Mouse (Mus musculus): ENCODE results near the gene Rpp40.

Rpp40 gene

GRCm38 (mm10) chr13:35905879-35906481, at the start of gene Rpp40:
Gene Rpp40 (minus strand): TSS chr13:35906359.
- peak; percentile 91 to 95 for DNase-seq

- no peak for DNase-seq
Measured at GRCm38 (mm10) chr13:35949814-35950455, 43.8 kb upstream of the Rpp40 start.

- DNase-seq, result peak; percentile 60 to 77
Measured at GRCm38 (mm10) chr13:35947354-35948000, 41.3 kb upstream of the Rpp40 start.

- DNase-seq, result no peak
Measured at GRCm38 (mm10) chr13:35946659-35947353, 40.6 kb upstream of the Rpp40 start.

GRCm38 (mm10) chr13:35940934-35941333, 34.8 kb upstream of the Rpp40 start:
- DNase-seq, result no peak

- no peak for DNase-seq
Measured at GRCm38 (mm10) chr13:35939871-35940665, 33.9 kb upstream of the Rpp40 start.

- DNase-seq, result no peak
Measured at GRCm38 (mm10) chr13:35937991-35938390, 31.8 kb upstream of the Rpp40 start.

- peak in 1 of 2 experiments; percentile 10 for DNase-seq
Measured at GRCm38 (mm10) chr13:35911476-35911875, 5.3 kb upstream of the Rpp40 start.

GRCm38 (mm10) chr13:35905378-35905777, 781 bp downstream of the Rpp40 start:
- DNase-seq, result peak in 1 of 2 experiments; percentile 37

GRCm38 (mm10) chr13:35892866-35893265, 13.3 kb downstream of the Rpp40 start:
- no peak for DNase-seq

GRCm38 (mm10) chr13:35886121-35886725, 19.9 kb downstream of the Rpp40 start:
- peak; percentile 59 to 67 for DNase-seq

GRCm38 (mm10) chr13:35880555-35881046, 25.6 kb downstream of the Rpp40 start:
- peak; percentile 62 to 76 for DNase-seq

- no peak for DNase-seq
Measured at GRCm38 (mm10) chr13:35879519-35879918, 26.6 kb downstream of the Rpp40 start.

- DNase-seq, result no peak
Measured at GRCm38 (mm10) chr13:35879068-35879467, 27.1 kb downstream of the Rpp40 start.

GRCm38 (mm10) chr13:35878282-35878681, 27.9 kb downstream of the Rpp40 start:
- DNase-seq, result no peak

- DNase-seq, result no peak
Measured at GRCm38 (mm10) chr13:35875396-35875795, 30.8 kb downstream of the Rpp40 start.

- no peak for DNase-seq
Measured at GRCm38 (mm10) chr13:35871107-35871506, 35.1 kb downstream of the Rpp40 start.

- no peak for DNase-seq
Measured at GRCm38 (mm10) chr13:35870659-35871058, 35.5 kb downstream of the Rpp40 start.

GRCm38 (mm10) chr13:35860916-35861315, 45.2 kb downstream of the Rpp40 start:
- no peak for DNase-seq

- DNase-seq, result no peak
Measured at GRCm38 (mm10) chr13:35857486-35857885, 48.7 kb downstream of the Rpp40 start.

GRCm38 (mm10) chr13:35852851-35853575, 53.1 kb downstream of the Rpp40 start:
- no peak for DNase-seq

All from kidney, postnatal 25 days (tissue).